Mouse (Mus musculus): Measurements from ENCODE around the gene Fbxl16.

- TF ChIP-seq CTCF (IDR thresholded peaks at IDR 0.05; ENCODE audit: low read depth, low read length), result no peak
- no peak for TF ChIP-seq EP300 (IDR thresholded peaks at IDR 0.05; ENCODE audit: insufficient read depth, low read depth, low read length)
- no peak for TF ChIP-seq POLR2A (IDR thresholded peaks at IDR 0.05; ENCODE audit: insufficient read depth, low read length)
These were observed 30.0 kb downstream of the Fbxl16 start for GRCm38 (mm10) chr17:25838904-25839303.
